Mouse (Mus musculus): ENCODE measurements around the gene Ttll10.
A peak's percentile ranks its signal among the peaks of the same experiment; 100 is the strongest.

Ttll10 gene

DNA sequence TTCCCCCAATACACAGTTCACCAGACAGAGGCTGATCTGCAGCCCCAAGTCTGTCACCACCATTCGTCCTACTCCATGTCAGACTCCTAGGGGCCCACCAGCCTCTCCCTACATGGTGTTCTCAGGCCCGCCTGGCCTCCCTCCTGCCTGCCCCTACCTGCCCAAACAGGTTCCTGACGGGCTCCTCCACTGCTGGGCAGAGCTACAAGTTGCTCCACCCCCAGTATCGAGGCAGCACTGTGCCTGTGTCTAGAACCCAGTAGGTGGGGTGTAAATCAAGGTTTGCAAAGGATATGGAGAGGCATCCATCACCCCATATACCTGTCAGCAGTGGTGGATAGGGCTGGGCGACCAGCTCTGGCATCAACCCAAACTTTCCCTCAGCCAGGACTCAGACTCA lies at the start of gene Ttll10:
TSS of gene Ttll10 (minus strand) at position 154 of the 400 bp plus-strand sequence.
- peak; percentile 80 to 86 for DNase-seq

DNA sequence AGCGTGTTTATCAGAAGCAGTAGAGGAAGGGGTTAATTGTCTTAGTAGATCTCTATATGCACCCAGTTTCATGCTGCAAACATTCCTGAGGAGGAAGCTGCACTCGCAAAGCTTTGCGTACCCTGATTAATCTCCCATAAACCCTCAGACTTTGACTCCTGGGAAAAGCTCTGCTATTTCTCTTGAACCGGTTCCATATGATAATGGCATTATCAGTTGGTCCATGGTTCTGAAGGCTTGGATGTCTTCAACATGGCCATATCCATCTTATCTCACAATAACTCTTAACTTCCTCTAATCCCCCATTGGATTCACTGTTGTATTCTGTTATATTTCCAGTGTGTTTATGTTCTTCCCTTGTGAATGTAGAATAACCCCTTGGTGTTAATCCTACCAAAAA lies 44.1 kb upstream of the Ttll10 start:
- DNase-seq = no peak

DNA sequence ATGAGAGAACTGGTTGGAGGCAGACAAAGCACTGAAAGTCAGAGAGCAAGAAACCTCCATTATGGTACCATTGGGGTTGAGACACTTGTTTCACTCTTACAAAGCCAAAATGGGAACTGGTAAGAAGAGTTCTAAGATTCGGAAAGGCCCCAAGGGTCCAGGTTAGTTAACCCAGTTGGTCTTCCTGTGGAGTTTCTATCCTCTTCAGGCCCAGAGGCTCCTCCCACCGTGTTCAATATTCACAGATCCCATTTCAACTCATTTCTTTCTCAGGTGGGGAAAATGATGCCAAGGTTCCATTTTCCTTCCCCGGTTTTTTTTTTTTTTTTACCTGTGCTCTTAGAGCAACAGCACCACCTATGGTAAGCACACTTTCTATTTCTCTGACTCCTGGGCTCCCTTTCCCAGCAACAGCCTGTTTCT lies 42.3 kb upstream of the Ttll10 start:
- DNase-seq = no peak

DNA sequence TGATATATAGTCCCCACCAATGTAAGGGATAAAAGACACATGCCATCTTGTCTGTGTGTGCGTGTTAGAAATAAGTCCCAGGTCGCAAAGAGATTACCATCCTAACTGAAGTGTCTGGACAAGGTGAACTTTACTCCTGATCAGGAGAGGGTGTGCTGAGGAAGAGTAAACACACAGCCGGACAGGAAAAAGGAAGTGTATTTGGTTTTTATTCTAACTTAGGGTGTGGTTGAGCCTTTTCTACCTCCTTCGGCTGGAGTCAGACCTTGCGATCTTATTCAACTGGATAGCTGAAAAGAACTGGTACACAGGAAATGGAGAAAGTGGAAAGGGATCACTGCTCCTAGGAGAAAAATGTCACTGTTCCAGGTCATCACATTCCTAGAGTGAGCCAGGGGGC lies 41.3 kb upstream of the Ttll10 start:
- DNase-seq = no peak

DNA sequence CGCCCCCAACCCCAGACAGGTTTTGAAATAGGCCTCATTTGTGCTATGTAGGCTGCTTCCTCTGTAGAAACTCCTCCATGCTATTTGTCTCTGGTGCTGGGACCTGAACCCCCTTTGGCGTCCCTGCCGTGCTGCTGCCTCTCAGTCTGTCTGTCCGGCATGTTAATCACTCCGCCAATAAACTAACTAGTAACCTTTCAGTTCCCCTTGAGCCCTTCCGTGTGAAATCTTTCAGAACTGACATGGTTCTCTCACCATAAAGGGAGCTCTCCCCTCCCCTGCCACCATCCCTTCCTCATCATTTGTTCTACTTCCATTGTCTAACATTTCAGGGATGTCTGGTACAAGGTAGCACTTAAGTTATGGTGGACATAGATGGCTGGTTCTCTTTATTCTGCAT lies 40.2 kb upstream of the Ttll10 start:
- no peak for DNase-seq

DNA sequence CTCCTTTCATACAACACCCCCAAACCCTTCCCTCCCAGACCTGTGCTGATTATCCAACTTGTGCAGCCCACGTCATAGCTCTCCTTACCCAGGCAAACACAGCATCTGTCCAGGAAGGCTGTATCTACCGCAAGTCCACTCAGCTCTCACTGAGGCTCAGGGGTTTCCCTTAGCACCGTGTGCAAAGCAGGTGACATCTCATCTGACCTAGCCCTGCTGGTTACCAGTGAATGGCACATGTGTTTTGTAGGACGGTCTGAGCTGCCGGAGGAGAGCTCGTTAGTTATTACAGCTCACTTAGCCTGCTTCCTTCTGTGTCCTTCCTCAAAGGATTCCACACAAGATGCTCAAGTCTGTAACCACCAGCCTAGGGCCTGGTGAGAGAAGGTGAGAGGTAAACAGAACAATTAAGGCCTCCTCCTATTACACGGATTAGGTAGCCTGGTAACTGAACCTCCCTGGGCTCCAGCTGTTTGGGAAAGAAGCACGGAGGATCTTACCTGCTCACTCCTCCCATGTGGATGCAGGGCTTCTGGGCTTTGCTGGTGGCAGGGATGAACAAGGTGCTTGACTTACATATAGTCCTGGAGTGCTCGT lies 38.7 kb upstream of the Ttll10 start:
- no peak for DNase-seq

DNA sequence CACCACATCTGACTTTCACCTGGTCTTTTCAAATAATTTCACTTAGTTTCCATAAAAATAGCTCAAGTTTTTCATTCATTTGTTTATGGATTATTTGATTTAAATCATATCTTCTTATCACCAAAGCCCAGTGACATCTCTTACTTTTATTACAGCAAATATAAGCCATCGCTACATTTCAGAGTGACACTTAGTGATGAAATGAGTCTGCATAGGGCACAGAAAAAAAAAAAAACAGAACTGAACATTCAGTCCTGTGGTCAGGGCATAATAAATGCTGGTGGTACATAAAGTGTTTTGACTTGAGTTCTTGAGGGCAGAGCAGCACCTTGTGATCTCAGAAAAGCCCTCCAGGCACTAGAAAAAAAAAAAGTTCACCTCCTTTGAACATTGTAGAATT lies 37.0 kb upstream of the Ttll10 start:
- DNase-seq = no peak

DNA sequence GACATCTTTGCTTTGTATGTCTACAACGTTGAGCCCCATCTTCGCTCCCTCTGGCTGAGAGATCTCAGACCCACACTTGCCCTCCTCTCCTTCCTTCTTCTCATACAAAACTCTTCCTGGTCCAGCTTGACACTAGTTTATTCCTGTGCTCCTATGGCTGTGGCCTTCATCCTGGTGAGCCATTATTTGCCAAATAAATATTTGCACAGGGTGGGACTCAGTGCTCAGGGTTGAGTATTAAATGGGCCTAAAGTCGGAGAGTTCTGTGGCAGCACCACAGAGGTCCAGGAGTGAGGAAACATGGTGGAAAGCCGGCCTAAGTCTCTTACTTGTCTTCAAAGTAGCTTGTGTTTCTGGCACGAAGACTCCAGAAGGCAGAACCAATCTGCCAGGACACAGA lies 34.5 kb upstream of the Ttll10 start:
- DNase-seq = no peak

DNA sequence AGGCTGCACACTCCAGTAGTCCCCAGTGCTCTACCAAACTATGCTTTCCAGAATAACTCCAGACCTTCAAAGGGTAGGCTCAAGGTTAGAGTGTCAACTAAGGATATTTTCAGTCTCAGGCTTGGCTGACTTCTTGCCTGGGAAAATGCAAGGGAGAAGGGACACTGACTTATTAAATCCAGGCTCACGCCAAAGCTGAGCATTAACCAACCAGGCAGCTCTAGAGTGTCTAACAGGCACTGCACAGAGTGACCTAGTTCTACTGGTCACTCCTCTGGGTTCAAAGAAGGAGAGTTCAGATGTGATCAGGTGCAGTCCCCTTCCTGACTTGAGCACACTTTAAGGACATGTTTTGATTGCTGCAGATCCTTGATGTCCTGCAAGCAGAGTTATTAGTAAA lies 33.6 kb upstream of the Ttll10 start:
- DNase-seq = no peak

DNA sequence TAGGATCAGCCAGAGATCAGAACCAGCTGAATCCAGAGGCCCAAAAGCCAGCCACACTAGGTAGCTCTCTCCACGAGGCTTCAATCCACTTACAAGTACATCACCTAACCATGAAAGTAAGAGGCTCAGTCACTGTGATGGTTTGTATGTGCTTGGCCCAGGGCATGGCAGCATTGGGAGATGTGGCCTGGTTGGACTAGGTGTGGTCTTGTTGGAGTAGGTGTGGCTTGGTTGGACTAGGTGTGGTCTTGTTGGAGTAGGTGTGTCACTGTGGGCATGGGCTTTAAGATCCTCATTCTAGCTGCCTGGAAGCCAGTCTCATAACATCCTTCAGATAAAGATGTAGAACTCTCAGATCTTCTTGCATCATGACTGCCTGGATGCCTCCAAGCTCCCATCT lies 32.0 kb upstream of the Ttll10 start:
- DNase-seq = no peak

DNA sequence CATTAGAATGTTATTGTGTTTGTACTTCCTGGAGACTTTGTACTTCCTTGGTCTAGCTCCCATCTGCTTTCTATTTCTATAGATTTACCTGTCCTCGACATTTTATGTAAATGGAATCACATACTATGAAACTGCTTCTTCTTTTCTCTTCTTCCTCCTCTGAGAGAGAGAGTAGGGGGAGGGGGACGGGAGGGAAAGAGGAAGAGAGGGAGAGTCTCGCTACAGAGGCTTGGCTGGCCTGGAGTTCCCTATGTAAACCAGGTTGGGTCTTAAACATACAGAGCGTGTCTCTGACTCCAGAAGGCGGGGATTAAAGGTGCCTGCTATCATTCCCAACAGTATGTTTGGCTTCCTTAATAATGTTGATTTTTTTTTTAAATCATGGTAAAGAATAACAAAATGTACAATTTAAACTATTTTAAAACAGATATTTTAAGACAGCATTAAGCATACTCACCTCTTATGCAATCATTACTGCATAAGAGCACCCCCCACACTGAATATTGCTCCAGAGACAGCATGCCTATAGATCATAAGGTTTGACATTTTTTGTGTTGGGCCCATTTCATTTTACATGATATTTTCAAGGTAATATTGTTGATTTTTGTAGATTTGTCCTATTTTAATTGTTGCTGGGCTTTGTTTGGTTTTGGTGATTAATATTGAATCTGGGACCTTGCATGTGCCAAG lies 28.3 kb upstream of the Ttll10 start:
- no peak for DNase-seq

DNA sequence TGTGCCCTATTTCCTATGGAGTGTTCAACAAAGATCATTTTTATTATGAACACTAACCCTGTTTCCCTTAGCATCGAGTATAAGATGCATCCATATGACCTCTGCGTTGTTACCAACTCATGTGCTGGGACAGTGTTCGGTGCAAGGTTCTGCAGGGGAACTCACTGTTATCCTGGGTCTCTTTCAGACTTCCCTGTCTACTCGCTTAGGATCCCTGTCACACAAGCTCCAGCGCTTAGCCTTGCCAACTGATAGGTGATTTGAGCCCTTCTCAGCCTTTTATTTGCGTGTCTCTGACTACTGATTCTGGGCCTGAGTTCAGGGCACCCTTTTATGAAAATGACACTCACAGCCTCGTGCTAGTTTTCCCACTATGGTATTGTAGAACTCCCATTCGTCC lies 26.0 kb upstream of the Ttll10 start:
- DNase-seq = no peak

DNA sequence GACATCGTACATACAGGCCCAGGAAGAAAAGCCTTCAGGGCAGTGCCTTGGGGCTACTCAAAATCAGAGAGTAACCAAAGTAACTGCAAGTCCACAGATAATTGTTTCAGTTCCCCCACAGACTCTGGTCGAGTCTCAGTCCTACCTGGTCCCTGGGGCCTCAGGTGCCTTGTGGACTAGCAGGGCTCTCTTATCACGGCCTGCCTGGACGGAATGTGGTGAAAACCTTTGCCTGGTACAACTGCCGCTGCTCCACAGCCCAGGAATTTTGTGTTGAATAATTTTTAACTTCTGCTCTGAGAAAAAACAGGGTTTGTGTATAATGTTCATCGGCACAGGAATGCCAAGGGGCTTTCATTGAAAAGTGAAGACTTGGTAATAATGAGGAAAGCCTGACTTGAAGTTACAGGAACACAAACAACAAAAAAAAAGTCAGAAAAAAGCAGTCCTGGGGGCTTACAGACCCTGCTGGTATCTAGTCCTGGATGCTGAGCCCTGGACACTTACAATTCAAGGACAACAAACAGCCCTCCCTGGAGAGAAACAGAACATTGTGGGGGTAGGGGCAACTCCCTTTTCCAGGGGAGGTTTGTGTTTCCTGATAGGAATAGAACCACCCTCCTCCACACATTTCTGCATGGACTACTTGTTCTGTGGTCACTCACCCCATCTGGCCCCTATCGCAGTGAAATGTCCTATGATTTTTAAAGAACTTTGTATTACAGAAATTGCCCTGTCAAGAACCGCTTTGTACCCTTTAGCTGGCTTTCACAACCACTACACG lies 25.1 kb upstream of the Ttll10 start:
- DNase-seq = no peak

DNA sequence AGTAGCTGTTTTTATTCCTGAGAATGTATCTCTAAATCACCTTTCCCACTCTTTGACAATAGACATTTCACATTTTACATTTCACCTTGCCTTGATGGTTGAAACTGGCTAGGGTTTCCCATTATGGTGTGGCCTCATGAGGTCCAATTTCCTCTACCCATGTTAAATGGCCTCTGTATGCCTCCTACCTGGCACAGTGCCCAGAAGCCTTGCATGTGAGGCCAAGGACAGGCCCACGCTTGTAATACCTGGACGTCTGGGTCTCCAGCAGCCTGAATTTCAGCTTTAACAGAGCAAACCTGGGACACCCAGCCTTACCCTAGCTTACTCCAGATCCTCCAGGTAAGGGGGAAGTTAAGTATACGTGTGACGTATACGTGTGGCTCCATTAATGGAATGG lies 24.1 kb upstream of the Ttll10 start:
- DNase-seq = peak; percentile 36 to 54

DNA sequence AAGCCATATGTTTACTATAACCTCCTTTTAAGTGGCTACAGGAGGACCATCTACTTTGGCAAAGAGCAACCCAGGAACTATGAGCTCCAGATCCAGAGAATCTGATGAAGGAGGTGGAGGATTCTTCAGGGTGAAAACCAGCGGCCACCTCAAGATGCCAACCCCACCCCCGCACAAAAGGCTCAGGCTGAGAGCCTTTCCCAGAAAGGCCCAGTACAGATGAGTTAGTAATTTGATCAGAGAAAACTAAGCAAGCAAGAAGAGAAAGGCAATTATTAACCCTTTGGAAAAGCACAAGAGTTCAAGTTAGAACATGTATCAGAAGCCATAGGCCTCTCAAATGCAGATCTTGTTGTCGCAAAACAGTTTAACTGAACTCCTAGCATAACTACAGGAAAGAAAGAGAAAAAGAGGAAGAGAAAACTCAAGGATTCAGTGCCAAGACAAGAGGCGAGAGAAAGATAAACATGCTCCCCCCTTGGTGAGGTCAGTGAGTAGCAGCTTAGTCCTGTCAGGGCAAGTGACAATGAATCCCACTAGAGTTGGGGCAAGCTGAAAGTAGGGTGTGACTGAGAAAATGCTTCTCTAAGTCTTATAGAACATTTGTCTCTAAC lies 23.5 kb upstream of the Ttll10 start:
- no peak for DNase-seq

DNA sequence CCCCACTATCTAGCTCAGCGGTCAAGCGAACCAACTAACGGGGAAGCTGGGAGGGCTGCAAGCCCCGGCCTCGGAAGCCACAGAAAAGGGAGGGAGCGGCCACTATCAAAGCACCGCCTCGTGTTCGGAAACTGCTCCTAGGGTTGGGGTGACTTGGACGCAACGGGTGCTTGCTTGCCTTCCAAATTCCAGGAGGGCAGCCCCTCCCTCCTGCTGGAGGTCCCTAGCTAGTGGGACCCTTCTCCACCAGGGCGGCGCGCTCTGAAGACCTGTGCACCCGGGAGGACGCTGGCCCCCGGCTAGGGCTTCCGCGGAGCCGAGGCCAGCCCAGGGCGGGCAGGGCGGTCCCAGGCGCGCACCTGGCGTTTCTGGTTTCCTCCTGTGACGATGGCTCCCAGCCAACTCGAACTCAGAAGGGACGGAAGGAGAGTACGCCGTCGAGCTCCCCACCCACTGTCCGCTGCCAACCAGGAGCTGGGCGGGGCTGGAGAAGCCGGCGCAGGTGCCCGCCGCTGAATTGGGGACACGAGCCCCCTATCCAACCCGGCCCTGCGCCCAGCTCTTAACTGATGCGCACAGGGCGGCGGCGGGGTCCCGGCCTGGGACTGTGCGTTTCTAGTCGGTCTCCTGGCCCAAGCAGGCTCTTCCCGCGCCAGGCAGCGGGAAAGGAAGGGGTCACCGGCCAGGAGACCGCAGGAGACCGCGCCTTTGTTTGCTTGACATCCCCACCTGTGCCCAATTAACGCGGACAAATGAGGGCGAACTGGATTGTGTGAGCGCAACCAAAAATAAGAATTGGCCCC lies 18.5 kb upstream of the Ttll10 start:
- DNase-seq = peak; percentile 86 to 90

DNA sequence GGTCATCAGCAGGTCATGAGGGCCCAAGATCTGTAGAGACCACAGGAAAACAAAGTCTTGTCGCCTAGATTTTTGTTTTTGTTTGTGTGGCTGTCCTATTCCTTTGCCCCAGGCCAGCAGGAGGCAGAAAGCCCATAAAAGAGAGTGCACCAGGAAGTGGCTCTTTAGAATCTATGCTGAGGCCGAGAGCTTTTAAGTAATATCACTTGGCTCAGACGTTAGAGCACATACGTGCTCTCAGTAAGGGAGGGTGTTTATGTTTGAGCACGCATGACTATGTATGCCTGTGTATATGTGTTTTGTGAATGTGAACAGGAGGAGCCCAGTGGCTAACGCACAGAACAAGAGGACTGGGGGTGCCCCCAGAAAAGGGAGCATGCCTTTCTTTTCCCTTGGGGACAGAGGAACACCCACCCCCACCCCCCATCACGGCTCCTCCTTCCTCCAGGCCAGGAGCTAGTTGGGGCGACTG lies 17.7 kb upstream of the Ttll10 start:
- no peak for DNase-seq

DNA sequence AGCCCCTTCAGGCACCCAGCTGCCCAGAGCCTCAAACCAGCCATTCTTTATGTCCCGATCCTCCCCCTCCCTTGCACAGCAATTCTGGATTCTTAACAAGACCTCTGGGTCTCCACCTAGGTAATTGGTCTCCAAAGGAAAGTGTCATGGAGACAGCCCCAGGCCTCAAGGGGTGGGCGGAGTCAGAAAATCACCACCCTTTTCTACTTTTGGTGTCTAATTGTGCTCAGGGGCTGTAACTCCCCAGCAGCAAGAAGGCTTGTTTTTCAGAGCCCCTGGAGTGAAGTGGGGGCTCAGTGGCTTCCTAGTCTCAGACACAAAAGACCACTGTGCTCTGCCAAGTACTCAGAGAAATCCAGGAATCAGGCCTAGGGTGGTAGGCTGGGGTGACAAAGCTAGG lies 11.5 kb upstream of the Ttll10 start:
- no peak for DNase-seq

DNA sequence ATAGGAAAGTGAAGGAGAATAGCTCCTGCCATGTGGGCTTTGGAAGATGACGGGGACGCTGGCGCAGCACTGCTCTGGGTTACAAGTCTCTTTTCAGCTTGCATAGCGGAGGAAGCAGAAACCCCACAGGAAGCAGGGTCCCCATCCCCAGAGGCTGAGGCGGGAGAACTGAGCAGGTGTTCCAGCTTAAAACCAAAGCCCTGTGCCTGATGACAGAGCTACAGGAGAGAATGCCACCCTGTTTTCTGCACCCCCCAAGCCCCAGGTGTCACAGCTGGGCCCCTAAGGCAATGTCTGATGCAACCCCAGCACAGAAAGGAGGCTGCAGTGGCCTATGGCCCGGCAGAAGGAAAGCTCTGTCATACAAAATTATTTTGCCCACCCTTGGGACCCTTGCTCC lies 11.1 kb upstream of the Ttll10 start:
- DNase-seq = no peak

DNA sequence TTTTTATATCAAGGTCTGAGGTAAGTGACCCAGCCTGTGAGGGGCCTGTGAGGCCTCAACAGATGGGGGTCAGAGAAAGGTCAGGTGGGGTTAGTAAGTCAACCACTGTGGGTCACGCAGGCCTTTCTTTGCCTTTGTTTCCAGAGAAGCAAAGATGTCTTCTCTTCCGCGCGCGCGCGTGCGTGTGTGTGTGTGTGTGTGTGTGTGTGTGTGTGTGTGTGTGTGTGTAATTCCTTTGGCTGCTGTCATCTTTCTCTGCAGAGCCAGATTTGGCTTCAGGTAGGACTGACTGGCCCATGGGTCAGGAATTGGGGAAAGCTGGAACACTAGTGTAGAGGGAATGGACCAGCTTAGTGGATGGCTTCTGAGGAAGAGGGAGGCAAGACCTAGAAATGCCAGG lies 10.5 kb upstream of the Ttll10 start:
- no peak for DNase-seq

DNA sequence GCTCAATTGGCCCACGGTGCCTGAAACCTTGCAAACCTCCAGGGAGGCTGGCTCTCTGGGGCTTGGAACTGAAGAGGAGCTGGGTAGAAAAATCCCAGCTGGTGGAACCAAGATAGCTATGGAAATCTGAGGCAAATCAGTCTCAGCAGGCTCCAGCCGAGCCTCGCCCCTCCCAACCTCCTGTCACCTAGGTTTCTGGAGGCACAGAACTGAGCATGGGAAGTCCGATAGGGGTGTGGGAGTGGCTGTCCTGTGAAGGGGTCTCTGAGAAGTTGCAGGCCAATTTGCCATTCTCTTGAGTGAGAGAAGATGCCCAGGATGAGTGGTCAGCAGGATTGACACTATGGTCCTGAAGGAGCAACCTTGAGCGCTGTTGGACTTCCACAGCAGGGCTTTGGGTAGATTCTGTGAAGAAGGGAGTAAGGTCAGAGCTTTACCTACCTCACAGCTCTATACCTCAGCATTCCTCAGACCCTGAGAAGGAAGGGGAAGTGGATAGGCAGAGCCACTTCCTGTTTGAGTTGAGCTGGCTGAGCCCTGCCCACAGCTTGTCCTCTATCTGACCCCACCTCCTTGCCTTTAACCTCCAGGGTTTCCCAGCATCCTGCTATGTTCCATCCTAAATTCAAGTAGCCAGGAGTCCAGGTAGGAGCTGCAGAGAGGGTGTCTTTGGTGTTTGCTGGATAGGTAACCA lies 8.2 kb upstream of the Ttll10 start:
- DNase-seq = no peak
